19 mouse cellular contexts compared by ENCODE assay signal in genomic region chr8:77640093-77640839, GRCm38 (mm10). TPM values are rescaled to one million over a fixed set of nuclear protein-coding genes. Genes with fewer than 3 reads are reported as not detected.
A peak's percentile ranks its signal among the peaks of the same experiment; 100 is the strongest.
DNase-seq lines count a peak whose midpoint lies in the region; ATAC-seq and TF ChIP-seq lines count a peak whose summit lies in the region.
"Had no signal": no experiment of that assay in that cellular context is flagged by ENCODE, and none has a peak within 500 bp of the region (broad histone marks: within the 10 kb centered on the region; RNA-seq: fewer than 3 reads in every experiment).

No protein-coding gene starts in this region.

- H3K9ac ChIP-seq in forebrain, embryonic 14.5 days (ENCODE audit: low read length): no peak overlapping the region
- no peak overlapping the region for H3K9ac ChIP-seq in forebrain, embryonic 11.5 days (ENCODE audit: low read length)
- no peak overlapping the region for H3K9ac ChIP-seq in lung, postnatal 0 days (replicated peaks; ENCODE audit: low read depth)
- H3K9ac ChIP-seq: embryonic facial prominence, embryonic 12.5 days; forebrain, embryonic 12.5 days; forebrain, postnatal 0 days; heart, embryonic 13.5 days; hindbrain, embryonic 15.5 days had no signal

- H3K27ac ChIP-seq in forebrain, embryonic 14.5 days (ENCODE audit: low read depth, low read length): no peak overlapping the region
- no peak overlapping the region for H3K27ac ChIP-seq in forebrain, embryonic 11.5 days (ENCODE audit: low read depth, low read length)
- peak overlapping the region; percentile 62; the same call in 1 of the 2 replicates for H3K27ac ChIP-seq in lung, postnatal 0 days (ENCODE audit: low read length)
- H3K27ac ChIP-seq: embryonic facial prominence, embryonic 12.5 days; forebrain, embryonic 12.5 days; heart, embryonic 13.5 days; hindbrain, embryonic 15.5 days had no signal

- intact Hi-C loops in left cerebral cortex, postnatal 4 days (cut with DNase I): no loop called here

- H3K27me3 ChIP-seq in forebrain, embryonic 14.5 days (replicated peaks; ENCODE audit: control insufficient read depth, insufficient read depth, low read length): no peaks in the 10 kb centered on the region
- H3K27me3 ChIP-seq in forebrain, embryonic 11.5 days (ENCODE audit: control insufficient read depth, insufficient read depth, low read length): no peaks in the 10 kb centered on the region
- no peaks in the 10 kb centered on the region for H3K27me3 ChIP-seq in lung, postnatal 0 days (replicated peaks; ENCODE audit: insufficient read depth, low read length)
- H3K27me3 ChIP-seq: embryonic facial prominence, embryonic 12.5 days; forebrain, embryonic 12.5 days; heart, embryonic 13.5 days; hindbrain, embryonic 15.5 days had no signal

- H3K36me3 ChIP-seq in forebrain, embryonic 14.5 days (ENCODE audit: control insufficient read depth, insufficient read depth, low read length): no peaks in the 10 kb centered on the region
- no peaks in the 10 kb centered on the region for H3K36me3 ChIP-seq in forebrain, embryonic 11.5 days (ENCODE audit: control insufficient read depth, insufficient read depth, low read length)
- no peaks in the 10 kb centered on the region for H3K36me3 ChIP-seq in lung, postnatal 0 days (ENCODE audit: insufficient read depth, low read length)
- H3K36me3 ChIP-seq: embryonic facial prominence, embryonic 12.5 days; forebrain, embryonic 12.5 days; heart, embryonic 13.5 days; hindbrain, embryonic 15.5 days had no signal

- no peaks in the 10 kb centered on the region for H3K9me3 ChIP-seq in forebrain, embryonic 14.5 days (replicated peaks; ENCODE audit: control insufficient read depth, low read length)
- no peaks in the 10 kb centered on the region for H3K9me3 ChIP-seq in forebrain, embryonic 11.5 days (ENCODE audit: control insufficient read depth, low read length)
- no peaks in the 10 kb centered on the region for H3K9me3 ChIP-seq in lung, postnatal 0 days (ENCODE audit: low read length)
- H3K9me3 ChIP-seq: embryonic facial prominence, embryonic 12.5 days; forebrain, embryonic 12.5 days; heart, embryonic 13.5 days; hindbrain, embryonic 15.5 days had no signal

- no peak overlapping the region for H3K4me3 ChIP-seq in forebrain, embryonic 14.5 days (ENCODE audit: low read depth, low read length)
- no peak overlapping the region for H3K4me3 ChIP-seq in forebrain, embryonic 11.5 days (ENCODE audit: low read depth, low read length)
- H3K4me3 ChIP-seq in lung, postnatal 0 days (ENCODE audit: low read depth, low read length): no peak overlapping the region
- H3K4me3 ChIP-seq: embryonic facial prominence, embryonic 12.5 days; forebrain, embryonic 12.5 days; heart, embryonic 13.5 days; hindbrain, embryonic 15.5 days had no signal

- 20% methylated on average over 5 of the region's 5 CpGs for WGBS in forebrain, embryonic 14.5 days
- 68% methylated on average over 5 of the region's 5 CpGs for WGBS in forebrain, embryonic 11.5 days
- WGBS in lung, postnatal 0 days: 47% methylated on average over 5 of the region's 5 CpGs

- no peak for ATAC-seq in forebrain, embryonic 14.5 days
- ATAC-seq in forebrain, embryonic 11.5 days (replicated peaks; ENCODE audit: low FRiP score): no peak
- peak; percentile 90 for ATAC-seq in lung, postnatal 0 days
- ATAC-seq: forebrain, postnatal 0 days had no signal

- TF ChIP-seq CTCF in lung, postnatal 0 days (IDR thresholded peaks at IDR 0.05): no peak

- H3K4me1 ChIP-seq in forebrain, embryonic 14.5 days (ENCODE audit: control insufficient read depth, insufficient read depth, low read length): no peaks in the 10 kb centered on the region
- no peaks in the 10 kb centered on the region for H3K4me1 ChIP-seq in forebrain, embryonic 11.5 days (replicated peaks; ENCODE audit: control insufficient read depth, insufficient read depth, low read length)
- no peaks in the 10 kb centered on the region for H3K4me1 ChIP-seq in lung, postnatal 0 days (ENCODE audit: insufficient read depth, low read depth, low read length)
- H3K4me1 ChIP-seq: embryonic facial prominence, embryonic 12.5 days; forebrain, embryonic 12.5 days; hindbrain, embryonic 15.5 days had no signal

- H3K4me2 ChIP-seq in forebrain, embryonic 14.5 days (ENCODE audit: low read length): no peak overlapping the region
- no peak overlapping the region for H3K4me2 ChIP-seq in forebrain, embryonic 11.5 days (ENCODE audit: low read depth, low read length, severe bottlenecking)
- H3K4me2 ChIP-seq in lung, postnatal 0 days (replicated peaks; ENCODE audit: low read depth, low read length): no peak overlapping the region
- H3K4me2 ChIP-seq: embryonic facial prominence, embryonic 12.5 days; forebrain, embryonic 12.5 days; heart, embryonic 13.5 days; hindbrain, embryonic 15.5 days had no signal

- DNase-seq in forebrain, embryonic 14.5 days (ENCODE audit: low spot score): peak; percentile 19
- DNase-seq in forebrain, embryonic 11.5 days (ENCODE audit: low spot score): no peak
- peak; percentile 75 for DNase-seq in adipocyte (ENCODE audit: low spot score)
- DNase-seq in lung, postnatal 0 days (ENCODE audit: low spot score): peak; percentile 83
- peak; percentile 30 for DNase-seq in lung, postnatal 36 days
- no peak for DNase-seq in ovary, adult 18-20 months (ENCODE audit: low spot score)
- no peak for DNase-seq in left cerebral cortex, postnatal 4 days
- DNase-seq in B cell, adult 2 months: no peak
- DNase-seq: adrenal gland, postnatal 25 days; cerebellum, adult 8-10 months; cerebellum, postnatal 14 days; embryo, embryonic 11 days; forebrain, postnatal 0 days; gastrocnemius, postnatal 14 days; heart, postnatal 36 days had no signal

- TF ChIP-seq EP300 in lung, postnatal 0 days (IDR thresholded peaks at IDR 0.05): no peak

RNA-seq across cellular contexts. Expression of gene Tmem184c, which starts 29.8 kb away (rescaled TPM):
- polyA plus RNA-seq in forebrain, embryonic 14.5 days (2014; fragmentation: Nextera tagmentation; extraction: Ambion mirVana): 64.2 and 77.1 TPM in 2 replicates
- 49.6 and 58.0 TPM in 2 replicates for polyA plus RNA-seq in forebrain, embryonic 11.5 days (2014; fragmentation: Nextera tagmentation; extraction: Ambion mirVana)
- 13.2 and 14.5 TPM in 2 replicates for polyA plus RNA-seq in lung, postnatal 0 days (2015; fragmentation: Nextera tagmentation; extraction: Ambion mirVana)
- 10 to 100 TPM; 57.1 to 62.7 TPM for total RNA-seq in left cerebral cortex, postnatal 4 days (2021)

Comparison
In these comparisons a context has a peak if more than half of its experiments do, and no peak if none do; other contexts are left out.
1. DNase-seq: peak in forebrain, embryonic 14.5 days (single experiment), adipocyte (single experiment), lung, postnatal 0 days (single experiment) and lung, postnatal 36 days (single experiment); none in forebrain, embryonic 11.5 days (single experiment), ovary, adult 18-20 months (single experiment), left cerebral cortex, postnatal 4 days (single experiment) and B cell, adult 2 months (0 of 2).